Mouse (Mus musculus) left cerebral cortex, postnatal 14 days (tissue): Measurements from ENCODE around the gene Irf6. TPM values are rescaled to one million over a fixed set of nuclear protein-coding genes. Genes with fewer than 3 reads are reported as not detected.

Experiments used
- DNase-seq, 2 experiments: peaks; one replicate each; pipeline ENCODE4 v3.0.0; 2021 to 2022; ENCODE audit warnings: low spot score in 2 of 2, mixed read lengths in 1 of 2
- intact Hi-C: fragments of 180-260 bp; cut with DNase I; formaldehyde crosslinking; loops from one replicate; pipeline ENCODE4 v1.15.1; 2025
- long read RNA-seq, 2 experiments: library from polyadenylated mRNA; stranded (forward); transcript quantifications; one replicate each; pipeline ENCODE4 v2.0.0; 2021
- total RNA-seq, 2 experiments: library from RNA; stranded (reverse); gene quantifications; 2 replicates each; pipeline ENCODE4 v1.2.3; 2021

Irf6 gene
- total RNA-seq = 1 to 10 TPM; 2.4 TPM
- long read RNA-seq, experiment 1, partial matches to known transcripts = 2 of 3 reads
- long read RNA-seq, experiment 1, other reads (novel, unspliced or antisense) = 0 of 3 reads
- long read RNA-seq, experiment 2, full-length matches to known transcripts = 2 of 2 reads
- long read RNA-seq, experiment 2, partial matches to known transcripts = 0 of 2 reads
- long read RNA-seq, experiment 2, other reads (novel, unspliced or antisense) = 0 of 2 reads

DNA sequence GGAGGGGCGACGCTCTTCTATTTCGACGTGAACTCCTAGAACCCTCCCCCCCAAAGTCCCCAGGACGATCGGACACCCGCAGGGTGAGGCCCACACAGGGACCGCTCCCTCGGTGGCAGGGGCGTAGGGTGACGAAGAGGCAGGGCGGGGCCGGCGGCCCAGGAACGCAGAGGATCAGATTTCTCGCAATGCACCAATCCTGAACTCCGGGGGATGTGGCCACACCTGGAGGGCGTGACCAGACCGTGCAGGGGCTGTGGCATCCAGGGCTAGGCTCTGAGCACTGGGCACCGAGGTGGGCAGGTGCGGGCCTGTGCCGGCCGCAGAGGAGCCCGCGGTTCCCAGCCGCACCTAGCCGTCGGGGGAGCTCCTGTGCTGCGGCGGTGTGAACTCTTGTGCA is at the start of gene Irf6:
TSS of gene Irf6 (plus strand) at position 240 of the 400 bp plus-strand sequence.
- DNase-seq = no peak
- intact Hi-C loops = no loop called here

DNA sequence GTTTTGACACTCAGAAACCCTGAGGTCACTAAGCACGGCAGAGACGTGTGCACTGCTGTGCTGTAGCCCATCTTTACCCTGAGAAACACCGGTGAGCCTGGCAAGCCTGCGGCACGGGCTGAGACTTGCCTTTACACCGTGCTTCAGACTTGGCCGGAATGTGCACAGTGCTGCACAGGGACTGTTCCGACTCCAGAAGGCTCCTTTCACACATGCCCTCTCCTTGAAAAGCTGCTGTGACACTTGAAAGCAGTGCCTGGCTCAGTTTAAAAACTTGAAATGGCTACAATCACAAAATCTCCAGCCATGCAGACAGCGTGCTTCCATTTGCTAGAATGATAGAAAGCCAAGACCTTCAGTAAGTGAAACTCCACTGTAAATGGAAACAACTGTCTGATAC is 40.8 kb upstream of the Irf6 start:
- DNase-seq = no peak
- intact Hi-C loops = no loop called here

DNA sequence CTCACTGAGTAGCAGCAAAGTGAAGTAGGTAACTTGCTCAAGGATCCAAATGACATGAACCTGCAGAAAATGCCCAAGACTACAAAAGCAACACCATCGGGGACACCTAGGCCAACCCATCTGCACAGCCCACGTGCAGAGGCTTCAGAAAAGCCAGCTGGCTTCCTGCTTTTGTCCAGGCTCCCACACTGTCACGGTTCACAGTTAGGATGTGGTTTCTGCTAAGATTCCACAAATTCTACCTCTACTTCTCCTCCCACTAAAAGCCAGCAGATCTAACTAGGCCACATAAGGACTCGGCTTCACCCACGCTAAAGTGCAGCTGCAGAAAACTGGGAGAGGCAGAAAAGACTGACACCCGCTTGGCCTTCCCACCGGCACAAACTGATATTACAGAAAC is 30.1 kb upstream of the Irf6 start:
- intact Hi-C loops = loop anchor here (10.0 kb wide), 2 partner anchors 218 to 268 kb away; partner anchors contain the start of gene Sertad4
- peak; percentile 17 to 43 for DNase-seq

DNA sequence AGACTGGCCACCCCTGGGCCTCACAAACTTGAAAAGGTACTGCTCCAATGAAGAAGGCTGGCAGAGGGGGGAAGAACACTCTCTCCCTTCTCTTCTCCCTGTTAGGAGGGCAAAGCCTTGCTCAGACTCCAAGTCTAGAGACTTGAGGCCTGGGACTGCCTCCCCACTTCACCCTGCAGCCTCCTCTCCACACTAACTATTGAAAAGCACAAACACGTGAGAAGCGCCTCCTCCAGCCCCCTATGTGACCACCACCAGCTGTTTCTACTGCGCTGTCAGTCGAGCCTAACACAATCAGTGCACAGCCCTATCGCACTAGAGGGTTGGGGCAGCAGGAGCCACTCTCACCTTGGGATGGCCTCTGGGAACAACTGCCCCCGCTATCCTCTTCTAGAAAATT is 29.6 kb upstream of the Irf6 start:
- no peak for DNase-seq
- intact Hi-C loops = loop anchor here (10.0 kb wide), 2 partner anchors 218 to 268 kb away; partner anchors contain the start of gene Sertad4

DNA sequence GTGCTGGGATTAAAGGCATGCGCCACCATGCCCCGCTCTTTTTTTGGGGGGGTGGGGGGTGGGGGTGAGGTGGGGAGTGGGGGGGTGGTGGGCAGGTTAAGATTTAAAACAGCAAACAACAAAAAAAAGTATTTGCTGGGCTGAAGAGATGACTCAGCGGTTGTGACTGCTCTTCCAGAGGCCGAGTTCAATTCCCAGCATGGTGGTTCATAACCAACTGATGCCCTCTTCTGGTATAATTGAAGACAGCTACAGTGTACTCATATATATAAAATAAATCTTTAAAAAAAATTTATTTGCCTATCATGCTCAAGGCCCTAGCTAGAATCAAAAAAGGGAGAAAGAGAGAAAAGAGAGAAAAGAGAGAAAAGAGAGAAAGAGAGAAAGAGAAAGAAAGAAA is 27.1 kb upstream of the Irf6 start:
- peak in 1 of 2 experiments; percentile 41 for DNase-seq
- intact Hi-C loops = loop anchor here (10.0 kb wide), 2 partner anchors 221 to 271 kb away; partner anchors contain the start of gene Sertad4

DNA sequence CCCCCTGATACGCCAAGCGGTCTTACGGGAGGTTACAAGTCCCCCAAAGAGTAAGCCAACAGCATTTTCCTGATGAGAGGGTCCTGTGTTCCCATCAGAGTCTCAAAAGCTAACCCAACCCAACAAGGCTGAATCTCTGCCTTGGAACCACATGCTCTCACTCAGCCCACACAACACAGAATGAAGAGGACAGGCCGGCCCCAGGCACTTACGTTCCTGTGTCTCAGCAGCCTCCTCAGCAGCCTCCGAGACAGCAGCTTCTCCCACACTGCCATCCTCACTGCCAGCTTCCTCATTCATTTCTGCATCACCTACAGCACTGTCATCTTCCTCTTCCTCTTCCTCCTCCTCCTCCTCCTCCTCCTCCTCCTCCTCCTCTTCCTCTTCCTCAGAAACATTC is 24.9 kb upstream of the Irf6 start:
- peak in 1 of 2 experiments; percentile 27 for DNase-seq
- intact Hi-C loops = loop anchor here (10.0 kb wide), 2 partner anchors 223 to 273 kb away; partner anchors contain the start of gene Sertad4

DNA sequence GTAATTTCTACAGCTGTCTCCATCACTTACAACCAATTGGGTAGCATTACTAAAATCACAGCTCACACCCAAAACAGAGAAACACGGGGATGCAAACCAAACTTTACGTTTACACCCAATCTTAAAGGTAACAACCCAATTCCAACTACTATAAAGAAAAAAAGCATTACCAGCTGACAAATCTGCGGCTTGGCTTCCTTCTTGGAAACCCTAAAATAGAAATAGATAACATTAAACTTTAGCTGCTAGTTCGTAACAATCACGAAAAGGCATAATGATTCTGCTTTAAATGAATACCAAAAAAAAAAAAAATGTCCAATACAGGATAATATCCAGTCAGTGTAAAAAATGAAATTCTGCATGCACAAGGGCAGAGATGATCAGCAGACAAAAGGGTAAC is 23.6 kb upstream of the Irf6 start:
- DNase-seq = no peak
- intact Hi-C loops = loop anchor here (10.0 kb wide), 2 partner anchors 225 to 275 kb away; partner anchors contain the start of gene Sertad4

DNA sequence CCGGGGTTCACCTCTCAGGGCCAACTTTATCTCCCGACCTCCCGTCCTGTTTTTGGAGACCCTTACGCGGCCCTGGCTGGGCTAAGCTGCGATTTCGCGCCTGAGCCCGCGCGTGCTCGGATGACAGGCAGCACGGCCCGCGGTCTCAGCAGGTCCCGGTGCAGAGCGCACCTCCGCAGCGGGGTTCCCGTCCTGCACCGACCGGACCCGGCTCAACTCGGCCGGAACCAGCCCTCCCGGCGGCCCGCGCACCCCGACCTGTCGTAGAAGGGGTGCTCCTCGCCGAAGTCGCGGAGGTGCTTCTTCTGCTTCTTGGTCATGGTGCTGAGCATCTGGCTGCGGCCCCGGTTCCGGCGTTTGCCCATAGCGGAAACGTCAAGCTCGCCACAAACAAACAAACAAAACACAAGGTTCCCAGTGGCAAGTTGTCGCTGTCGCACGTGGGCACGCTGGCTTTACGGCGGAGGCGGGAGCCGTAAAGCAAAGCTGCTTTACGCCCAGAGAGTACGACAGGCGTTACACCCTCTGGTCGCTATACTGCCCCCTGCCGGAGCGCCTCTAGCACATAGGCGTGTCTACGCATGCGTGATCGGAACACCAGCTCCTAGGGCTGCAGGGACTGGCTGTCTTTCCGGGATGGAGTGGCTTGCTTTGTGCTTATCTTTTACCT is 23.0 kb upstream of the Irf6 start, which contains the start of gene Diexf:
TSS of gene Diexf (minus strand) at position 487 of the 670 bp plus-strand sequence.
- intact Hi-C loops = loop anchor here (5.0 to 10.0 kb wide), 3 partner anchors 42 to 275 kb away; partner anchors contain the start of gene Sertad4
- peak; percentile 97 to 98 for DNase-seq

DNA sequence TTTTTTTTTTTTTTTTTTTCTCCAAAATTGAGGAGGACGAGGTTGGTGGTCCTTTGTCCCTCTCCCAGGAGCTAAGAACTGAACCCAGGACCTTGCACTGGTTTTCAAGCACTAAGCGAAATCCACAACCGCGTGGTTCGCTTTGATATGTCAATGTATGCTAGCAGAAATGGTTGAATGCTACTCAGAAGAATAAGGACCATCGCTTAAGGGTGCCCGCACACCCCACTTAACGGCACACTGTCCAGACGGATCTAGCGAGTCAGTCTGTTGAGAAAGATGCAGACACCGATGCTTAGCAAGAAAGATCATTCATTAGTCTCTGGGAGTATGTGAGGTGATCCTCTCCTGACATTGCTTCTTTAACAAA is 22.5 kb upstream of the Irf6 start:
- DNase-seq = peak in 1 of 2 experiments; percentile 24
- intact Hi-C loops = loop anchor here (5.0 kb wide), 1 partner anchor 42 kb away; no protein-coding TSS in a partner anchor

DNA sequence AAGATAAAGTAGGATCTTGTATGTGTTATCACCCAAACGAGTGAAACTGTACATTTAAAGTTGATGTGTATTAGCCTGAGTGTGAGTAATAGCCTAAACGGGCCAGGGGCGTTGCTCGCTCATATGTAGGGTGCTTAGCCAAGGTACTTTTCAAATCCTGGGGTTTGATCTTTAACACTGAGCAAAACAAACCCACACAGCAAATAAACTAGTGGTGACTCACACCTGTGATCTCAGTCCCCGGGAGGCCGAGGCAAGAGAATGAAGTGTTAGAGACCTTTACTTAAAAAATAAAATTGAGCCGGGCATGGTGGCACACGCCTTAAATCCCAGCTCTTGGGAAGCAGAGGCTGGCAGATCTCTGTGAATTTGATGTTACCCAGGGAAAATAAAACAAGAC is 22.1 kb upstream of the Irf6 start:
- DNase-seq = no peak
- intact Hi-C loops = loop anchor here (5.0 kb wide), 1 partner anchor 41 kb away; no protein-coding TSS in a partner anchor

DNA sequence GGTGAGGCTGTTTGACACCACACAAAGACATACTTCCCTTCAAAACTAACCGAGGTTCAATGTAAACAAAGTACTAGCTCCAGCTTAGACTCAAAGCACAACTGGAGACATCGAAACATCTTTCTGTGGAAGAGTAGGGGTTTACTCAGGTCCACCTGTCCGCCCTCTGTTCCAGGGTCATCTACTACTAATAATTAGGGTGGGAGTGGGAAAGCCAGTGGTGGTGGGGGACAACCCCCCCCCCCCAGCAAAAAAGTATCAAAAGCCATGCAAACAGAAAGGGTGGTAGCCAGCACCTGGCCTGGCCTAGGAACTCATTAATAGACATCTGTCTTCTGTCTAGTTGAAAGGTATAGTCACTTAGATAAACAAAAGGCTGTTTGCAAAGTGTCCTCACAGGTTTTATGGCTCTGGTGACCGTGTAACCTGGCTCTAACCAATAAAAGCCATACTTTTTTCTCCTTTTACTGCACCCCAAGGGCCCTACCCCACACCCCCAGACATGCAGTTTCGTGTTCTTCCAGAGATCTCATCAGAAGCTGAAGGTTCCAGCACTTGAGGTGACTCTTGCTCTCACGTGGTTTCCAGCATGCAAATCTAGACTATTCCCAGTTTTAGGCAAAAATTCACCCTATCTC is 21.5 kb upstream of the Irf6 start:
- DNase-seq = no peak

DNA sequence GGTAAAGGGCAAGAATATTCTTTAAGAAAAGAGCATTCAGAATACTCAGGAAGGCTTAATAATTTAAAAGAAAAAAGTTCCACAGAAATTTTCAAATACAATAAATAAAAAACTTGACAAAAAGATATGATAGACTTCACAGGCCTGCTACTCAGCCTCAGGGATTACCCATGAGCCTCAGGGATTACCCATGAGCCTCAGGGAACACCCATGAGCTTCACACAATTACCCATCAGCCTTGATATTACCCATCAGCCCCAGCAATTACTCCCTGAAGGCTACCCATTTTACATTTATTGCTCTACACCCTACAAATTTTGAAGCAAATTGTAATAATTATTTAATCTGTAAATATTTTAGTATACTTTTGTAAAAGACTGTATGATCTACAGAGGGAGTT is 20.5 kb upstream of the Irf6 start:
- intact Hi-C loops = loop anchor here (5.0 kb wide), 1 partner anchor 40 kb away; no protein-coding TSS in a partner anchor

More for the DNA sequence above, 21.5 kb upstream of the Irf6 start:
- intact Hi-C loops = loop anchor here (5.0 kb wide), 1 partner anchor 41 kb away; no protein-coding TSS in a partner anchor

DNA sequence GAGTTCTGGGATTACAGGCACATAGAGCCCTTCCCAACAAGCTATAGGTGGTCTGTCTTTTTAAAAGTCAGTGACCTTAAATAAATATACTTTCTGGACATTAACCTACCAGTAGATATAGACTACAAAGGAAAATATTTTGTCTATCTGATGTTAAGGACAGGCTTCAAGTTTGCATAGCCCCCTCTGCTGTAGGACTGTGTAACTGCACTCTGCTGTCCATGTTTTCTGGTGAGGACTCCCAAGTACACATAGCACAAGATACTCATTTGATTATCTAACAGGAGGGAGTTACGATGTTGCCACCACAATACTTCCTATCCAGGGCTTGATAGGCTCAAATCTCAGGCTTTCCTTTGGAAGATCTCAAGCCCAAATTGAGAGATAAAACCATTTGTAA is 19.2 kb upstream of the Irf6 start:
- DNase-seq = no peak
- intact Hi-C loops = loop anchor here (5.0 kb wide), 1 partner anchor 39 kb away; no protein-coding TSS in a partner anchor

More for the DNA sequence above, 20.5 kb upstream of the Irf6 start:
- no peak for DNase-seq

DNA sequence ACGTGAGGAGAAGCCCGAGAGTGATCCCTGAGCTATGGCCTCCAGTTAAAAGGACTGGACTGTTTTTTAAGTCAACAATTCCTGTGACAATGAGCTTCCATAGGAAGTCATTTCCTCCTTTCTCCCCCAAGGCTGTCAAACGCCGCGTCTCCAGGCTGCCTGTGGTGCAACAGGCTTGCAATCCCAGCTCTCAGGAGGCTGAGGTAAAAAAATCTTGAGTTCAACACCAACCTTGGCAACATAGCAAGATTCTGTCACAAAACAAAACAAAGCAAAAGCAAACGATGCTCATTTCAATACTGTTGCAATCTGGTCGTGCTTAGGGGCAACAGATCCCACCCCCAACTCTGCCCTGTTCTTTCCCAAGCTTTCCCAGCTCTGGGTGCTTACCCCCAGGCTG is 14.8 kb upstream of the Irf6 start:
- intact Hi-C loops = no loop called here
- no peak for DNase-seq

DNA sequence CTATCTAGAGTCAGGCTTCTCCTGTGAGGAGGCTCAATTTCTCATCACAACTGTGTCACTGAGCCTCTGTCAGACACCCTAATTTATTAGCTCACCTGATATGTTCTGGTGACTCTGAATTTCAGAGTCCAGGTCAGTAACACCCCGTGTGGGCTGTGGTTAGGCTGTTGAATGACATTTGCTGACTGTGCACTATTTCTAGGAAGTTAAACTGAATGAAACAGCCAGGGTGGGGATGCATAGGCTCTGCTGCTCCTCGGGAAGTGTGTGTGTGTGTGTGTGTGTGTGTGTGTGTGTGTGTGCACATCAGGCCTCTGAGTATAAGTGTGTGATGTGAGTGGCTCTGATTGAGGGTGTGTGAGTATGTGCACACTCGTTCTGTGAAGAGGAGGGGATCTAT is 14.2 kb upstream of the Irf6 start:
- intact Hi-C loops = no loop called here
- DNase-seq = no peak

DNA sequence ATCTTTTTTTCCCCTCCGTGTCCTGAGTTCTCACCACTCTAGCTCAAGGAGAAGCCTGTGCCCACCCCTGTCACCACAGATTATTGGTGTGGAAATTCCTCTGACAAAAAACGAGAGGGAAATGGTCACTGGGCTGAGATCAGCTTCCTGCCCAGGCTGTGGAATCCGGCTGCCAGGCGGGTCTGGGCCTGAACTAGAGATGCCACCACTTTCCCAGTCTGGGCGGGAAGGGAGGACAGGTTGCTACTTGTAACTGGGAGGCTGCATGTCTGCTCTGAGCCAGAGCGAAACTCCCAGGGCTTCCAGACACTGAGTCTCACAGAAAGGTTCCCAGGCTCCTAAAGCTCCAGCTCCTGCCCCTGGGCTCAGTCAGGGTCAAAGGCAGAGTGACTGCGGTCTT is 11.8 kb upstream of the Irf6 start:
- intact Hi-C loops = no loop called here
- DNase-seq = no peak

DNA sequence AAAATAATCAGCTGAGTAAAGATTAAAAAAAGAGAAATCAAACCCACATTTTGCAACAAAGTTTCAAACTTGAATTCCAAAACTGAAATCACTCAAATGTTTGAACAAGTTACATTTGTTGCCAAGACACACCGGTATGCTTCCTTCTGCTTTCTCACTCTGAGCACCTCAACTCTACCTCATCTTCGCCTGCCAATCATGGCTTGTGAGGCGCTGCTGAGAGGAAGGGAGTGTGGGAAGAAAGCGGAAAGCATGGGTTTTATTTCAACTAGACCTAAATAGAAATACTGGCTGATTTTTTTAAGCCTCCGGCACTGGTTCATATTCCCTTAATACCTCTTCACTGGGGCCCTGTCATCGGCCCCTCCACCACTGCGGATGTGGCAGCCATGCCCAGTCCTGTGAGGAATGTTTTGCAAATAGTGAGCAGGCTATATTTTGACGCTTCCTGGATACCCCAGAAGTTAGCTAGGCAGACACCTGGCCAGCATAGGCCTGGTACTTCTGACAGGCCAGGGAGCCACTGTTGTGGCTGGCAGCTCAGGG is 10.3 kb upstream of the Irf6 start:
- no peak for DNase-seq
- intact Hi-C loops = no loop called here

DNA sequence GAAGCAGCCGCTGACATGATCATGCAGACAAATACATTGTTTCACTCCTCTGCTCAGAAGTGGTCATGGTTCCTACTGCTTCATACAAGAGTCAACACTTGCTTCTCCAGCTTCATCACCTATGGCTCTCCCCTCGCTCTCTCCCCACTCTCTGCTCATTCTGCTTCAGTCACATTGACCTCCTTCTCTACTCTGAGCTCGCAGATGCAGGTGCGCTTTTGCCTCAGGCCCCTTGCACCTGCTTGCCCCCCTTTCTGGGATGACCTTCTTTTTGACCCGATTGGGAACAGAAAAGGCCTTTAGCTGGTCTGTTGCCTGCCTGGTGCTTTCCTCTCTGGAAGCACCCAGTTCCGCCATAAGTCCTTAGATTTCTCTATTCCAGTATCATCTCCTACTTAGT is 8.4 kb upstream of the Irf6 start:
- intact Hi-C loops = no loop called here
- no peak for DNase-seq

DNA sequence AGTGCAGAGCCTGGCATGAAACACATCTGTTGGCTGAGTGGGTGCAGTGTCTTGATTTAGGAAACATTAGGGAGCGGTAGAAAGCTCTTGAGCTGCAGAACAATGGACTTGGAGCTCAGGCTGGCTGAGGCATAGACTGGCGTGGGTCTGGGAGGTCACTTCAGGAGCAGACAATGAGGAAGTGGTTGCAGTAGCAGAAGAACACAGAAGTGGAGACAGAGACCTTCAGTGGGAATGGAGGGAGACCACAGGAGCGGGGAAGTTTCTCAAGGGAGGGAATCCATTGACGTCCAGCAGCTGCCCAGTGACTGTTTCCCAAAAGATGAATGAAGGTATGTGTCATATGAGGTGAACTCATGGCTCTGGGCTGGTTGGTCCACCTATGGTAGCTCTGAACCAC is 7.8 kb upstream of the Irf6 start:
- DNase-seq = no peak
- intact Hi-C loops = no loop called here

DNA sequence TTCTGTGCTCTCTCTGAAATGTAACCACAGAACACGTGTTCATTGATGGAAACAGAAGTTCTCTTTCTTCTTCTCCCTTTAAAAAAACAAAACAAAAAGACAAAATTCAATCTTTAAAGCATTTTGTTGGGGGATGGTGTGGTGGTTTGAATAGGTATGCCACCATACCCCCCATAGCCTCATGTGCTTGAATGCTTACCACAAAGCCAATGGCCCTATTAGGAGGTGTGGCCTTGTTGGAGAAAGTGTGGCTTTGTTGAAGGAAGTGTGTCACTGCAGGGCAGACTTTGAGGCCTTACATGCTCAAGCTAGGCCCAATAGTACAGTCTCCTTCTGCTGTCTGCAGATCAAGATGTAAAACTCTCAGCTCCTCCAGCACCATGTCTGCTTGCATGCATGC is 6.5 kb upstream of the Irf6 start:
- intact Hi-C loops = no loop called here
- DNase-seq = no peak
